Mouse (Mus musculus) large intestine, adult 2 months (tissue): ENCODE measurements around the gene Axin2. TPM values are rescaled to one million over a fixed set of nuclear protein-coding genes. Genes with fewer than 3 reads are reported as not detected.

Source experiments
- DNase-seq: peaks from one replicate; pipeline ENCODE4 v3.0.0-alpha.2; 2012; ENCODE audit warnings: low read depth, low spot score
- WGBS: fragments of 180-500 bp; shearing (Covaris S2); methylation state at CpG from one replicate; pipeline ENCODE4 v1.1.7; 2018; 5-methylcytosine and 5-hydroxymethylcytosine counted together
- polyA plus RNA-seq: library from polyadenylated mRNA; depleted of rRNA; stranded (reverse); fragments of >200 nt; gene quantifications from 2 replicates; pipeline ENCODE4 v1.2.3, GENCODE M21; 2012

Axin2 gene
- polyA plus RNA-seq, 1 experiment: 37.3 TPM

DNA sequence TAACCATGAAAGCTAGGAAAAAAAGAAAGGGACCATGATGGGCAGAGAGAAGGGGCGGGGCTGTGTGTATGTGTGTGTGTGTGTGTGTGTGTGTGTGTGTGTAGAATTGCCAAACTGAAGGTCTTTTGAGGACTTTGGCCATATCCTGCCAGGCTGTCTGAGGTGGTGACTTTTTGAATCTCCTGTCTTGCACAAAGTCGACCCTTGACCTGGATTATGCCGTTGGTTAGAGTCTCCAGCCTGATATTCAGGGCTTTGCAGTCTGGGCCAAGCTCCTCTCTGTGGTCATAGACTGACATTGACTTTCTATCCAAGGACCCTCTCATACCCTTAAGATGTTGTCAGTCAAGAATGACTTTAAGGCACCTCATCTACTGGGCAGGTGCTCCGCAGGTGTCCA, 35.8 kb downstream of the Axin2 start:
- DNase-seq: no peak
- 85% methylated on average over 4 of the region's 4 CpGs for WGBS

DNA sequence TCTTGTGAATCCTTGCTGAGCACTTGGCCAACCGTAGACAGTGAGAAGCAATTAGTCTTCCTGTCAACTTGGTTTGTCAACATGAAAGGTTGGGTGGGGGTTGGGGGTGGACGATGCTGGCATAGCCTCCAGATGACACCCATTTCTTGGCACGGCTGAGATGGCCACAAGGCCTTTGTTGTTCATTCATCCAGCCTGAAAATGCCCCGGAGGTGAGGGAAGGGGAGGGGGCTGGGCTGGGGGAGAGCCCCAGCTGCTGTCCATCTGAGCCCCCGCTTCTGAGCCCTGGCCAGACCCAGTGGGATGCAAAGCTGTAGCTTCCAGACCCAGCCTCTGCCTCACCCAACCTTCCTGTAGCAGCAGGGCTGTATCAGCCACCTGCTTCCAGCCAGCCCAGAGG, 38.2 kb downstream of the Axin2 start:
- no peak for DNase-seq
- WGBS: 71% methylated on average over 5 of the region's 5 CpGs

DNA sequence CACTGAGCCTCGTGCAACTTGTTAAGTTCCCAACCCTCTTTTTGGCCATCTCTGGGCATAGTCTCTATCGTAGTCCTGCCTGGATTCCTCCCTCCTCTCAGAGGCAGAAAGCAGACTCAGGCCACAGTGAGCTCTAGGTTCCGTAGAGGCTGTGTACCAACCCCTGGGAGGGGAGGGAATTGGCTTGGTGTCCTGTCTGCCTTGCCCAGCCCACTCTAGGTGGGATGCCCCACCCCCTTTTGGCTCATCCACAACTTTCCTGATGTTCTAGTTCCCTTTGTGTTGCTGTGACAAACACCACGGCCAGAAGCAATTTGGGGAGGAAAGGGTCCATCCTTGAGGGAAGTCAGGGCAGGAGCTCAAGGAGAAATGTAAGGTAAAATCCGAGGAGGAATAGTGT, 39.0 kb downstream of the Axin2 start:
- WGBS: 54% methylated on average over 5 of the region's 5 CpGs
- no peak for DNase-seq

DNA sequence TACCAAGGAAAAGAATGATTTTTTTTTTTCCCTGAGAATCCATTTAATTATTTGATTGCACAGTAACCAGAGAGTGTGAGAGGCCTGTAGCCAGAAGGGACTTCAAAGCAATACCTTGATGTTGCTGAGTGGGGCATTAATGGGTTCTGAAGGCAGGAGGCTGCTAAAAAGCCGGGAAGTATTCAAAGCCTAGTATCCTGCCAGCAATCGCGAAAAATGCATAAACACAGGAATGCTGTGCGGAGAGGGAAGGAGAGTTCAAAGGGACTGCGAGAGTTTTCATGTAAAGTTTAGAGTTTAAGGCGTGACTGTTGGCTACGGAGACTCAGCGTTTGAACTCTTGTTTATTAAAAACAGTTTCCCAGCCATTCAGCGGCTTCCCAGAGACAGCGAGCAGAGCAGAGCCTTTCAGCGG, 41.5 kb downstream of the Axin2 start:
- 28% methylated on average over 11 of the region's 11 CpGs for WGBS
- no peak for DNase-seq

DNA sequence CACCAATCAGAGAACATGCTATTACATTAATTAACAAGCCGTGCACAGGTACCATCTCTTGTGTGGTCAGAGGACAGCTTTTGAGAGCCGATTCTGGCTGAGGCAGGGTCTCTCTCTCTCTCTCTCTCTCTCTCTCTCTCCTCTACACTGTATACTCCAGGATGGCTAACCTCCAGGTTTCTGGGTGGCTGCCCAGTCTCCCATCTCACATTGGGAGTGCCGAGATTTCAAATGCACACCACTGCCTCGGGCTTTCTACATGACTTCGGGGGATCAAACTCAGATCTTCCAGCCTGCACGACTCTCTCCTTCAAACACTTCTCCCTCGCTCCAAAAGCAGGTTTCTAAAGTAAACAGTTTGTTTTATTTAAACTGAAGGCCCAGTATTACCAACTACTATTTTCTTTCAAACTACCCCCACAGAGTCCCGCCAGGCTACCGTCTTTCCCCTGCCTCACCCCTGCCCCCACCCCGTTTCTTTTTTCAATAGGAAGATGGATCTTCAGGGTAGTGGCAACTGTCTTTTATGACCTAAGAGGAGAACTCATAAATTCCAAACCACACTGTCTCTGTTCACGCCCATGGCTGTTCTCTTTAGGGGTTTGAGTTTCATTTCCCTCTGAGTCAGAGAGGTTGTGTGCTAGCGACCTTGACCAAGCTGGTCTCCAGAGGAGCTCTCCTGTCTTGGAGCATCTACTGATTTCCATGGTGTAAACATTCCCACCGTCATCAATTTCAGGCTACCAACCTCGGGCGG, 43.5 kb downstream of the Axin2 start:
- no peak for DNase-seq
- 31% methylated on average over 15 of the region's 15 CpGs for WGBS

DNA sequence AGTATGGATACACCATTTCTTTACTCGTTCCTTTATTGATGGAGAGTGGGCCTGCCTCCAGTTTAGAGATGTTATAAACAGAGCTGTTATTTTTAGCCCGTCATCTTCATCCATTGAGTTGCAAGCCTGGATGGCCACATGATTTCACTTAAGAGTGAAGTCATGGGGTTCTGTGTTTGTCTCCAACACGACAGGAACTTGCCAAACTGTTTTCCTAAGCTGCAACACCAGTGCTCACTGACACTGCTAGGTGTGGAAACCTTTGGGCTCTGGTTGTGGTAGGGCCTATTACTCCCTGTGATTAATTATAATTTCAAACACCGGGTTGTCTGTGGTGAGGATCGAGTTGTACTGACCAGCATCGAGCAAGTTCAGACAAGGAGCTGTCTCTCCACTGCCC, 45.6 kb downstream of the Axin2 start:
- DNase-seq: no peak
- WGBS: 71% methylated on average over 6 of the region's 6 CpGs

DNA sequence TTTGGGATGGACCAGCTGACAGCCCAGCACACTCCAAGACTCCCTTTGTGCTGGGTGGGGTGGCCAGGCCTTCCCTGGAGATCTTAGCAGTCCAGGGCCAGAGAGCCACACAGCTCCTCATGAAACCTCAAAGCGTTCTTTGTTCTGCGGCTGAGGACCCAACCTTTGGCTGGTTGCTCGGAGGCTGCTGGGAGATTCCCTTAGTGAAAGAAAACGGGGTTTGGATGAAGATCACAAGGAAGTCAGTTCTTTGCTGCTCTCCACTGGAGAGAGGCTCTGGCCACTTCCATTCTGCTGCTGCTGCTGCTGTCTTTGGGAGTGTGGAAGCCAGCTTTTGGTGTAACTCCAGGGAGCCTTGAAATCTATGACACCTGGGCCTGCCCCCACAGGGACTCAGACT, 53.3 kb downstream of the Axin2 start:
- WGBS: 74% methylated on average over 4 of the region's 4 CpGs
- no peak for DNase-seq

DNA sequence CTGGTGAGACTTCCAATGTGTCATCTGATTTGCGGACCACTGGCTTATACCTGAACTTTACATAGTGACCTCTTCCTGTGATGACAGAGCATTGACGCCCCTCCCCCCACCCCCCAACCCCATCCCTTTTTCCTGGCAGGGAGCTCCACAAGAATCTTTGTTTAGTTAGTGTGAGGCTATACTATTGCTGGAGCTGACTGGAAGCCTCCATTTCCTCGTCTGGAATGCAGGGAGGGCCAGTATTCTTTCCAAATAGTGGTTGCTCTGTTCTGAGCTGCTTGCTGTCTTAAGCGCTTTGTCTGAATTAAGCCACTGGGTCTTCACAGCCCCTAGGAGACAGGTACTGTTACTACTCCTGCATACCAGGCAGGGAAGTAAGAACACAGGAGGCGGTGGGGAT, 53.7 kb downstream of the Axin2 start:
- 73% methylated on average over 5 of the region's 5 CpGs for WGBS
- no peak for DNase-seq

DNA sequence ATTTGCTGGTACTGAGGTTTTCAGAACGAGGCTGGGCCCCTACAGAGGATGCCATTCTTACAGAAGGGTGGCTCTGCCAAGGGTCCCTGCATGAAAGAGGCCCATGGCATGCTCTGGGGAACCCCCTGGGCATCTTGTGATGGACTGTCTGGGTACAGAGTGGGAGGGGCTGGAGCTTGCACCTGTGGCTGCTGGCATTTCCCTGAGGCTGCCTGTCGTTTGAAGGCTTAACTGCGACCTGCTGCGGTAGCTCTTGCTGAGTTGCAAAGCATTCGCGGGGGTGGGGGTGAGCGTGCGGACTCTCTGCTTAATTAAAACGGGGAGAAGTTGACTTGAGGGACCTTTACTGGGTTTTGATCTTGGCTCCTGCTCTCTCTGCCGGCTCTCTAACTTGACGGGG, 55.4 kb downstream of the Axin2 start:
- 50% methylated on average over 11 of the region's 11 CpGs for WGBS

DNA sequence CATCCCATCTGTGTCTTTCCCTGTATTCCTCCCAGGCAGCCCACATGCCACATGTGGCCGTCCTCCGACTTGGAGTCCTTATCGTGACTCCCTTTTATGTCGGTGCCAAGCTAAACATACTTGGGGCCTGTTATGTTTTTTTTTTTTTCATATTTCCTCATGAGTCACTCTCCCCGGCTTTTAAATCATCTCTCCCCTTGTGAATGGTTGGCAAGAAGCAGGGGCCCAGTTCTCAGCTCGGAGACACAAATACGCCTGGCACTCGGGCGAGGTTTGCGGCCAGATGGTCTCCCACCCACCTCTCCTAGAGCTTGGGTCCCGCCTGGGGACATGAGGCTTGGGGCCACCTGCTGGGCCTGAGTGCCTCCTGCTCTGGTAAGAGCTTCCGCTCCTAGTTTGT, 60.4 kb downstream of the Axin2 start:
- WGBS: 13% methylated on average over 12 of the region's 12 CpGs
- DNase-seq: peak; percentile 73

More for the DNA sequence above, 55.4 kb downstream of the Axin2 start:
- DNase-seq: no peak

DNA sequence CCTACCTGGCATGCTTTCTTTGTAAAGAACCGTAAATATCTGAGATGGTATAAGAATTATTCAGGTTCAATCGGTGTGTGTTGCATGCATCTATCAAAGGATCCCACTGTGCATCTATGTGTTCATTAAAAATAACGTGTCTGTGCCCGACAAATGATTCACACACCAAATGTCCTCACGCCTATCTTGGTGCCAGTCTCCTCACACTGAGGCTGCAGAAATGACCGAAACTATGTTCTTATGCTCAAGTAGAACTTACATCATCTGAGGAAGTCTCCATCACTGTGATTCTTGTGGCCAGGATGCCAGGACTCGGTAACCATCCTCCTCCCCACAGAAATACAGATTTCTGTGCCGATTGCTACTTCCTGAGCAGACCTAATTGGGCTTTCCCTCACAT, 60.9 kb downstream of the Axin2 start:
- no peak for DNase-seq
- WGBS: 83% methylated on average over 8 of the region's 8 CpGs

DNA sequence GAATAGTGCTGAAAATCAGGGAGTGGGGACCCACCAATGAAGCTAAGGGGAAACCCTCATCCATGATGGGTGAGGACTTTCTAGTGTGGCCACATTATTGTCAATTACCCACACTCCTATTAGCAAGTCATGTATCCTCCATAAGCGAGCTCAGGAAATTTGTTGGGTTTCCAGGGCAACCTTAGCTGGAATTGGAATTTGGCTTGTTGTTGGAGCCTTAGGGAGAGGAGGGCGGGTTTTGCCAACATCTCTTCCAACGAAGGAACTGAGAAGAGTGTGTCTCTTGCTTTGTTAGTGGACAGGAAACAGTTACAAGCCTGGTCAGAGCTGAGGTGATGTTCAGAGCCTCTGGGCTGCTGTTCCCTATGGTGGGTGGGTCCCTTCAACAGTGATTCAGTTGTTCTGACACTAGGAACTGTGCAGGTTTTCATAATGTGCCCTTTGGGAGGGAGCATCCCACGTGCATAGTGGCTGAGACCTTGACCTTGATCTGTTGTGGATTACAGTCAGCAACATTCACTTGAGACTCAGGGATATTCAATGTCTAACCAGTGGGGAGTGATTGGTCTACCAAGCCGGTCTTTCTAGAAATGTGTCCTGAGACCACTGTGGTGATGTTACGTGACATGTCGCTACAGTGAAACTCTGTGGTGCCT, 63.4 kb downstream of the Axin2 start:
- 84% methylated on average over 7 of the region's 7 CpGs for WGBS
- DNase-seq: no peak

DNA sequence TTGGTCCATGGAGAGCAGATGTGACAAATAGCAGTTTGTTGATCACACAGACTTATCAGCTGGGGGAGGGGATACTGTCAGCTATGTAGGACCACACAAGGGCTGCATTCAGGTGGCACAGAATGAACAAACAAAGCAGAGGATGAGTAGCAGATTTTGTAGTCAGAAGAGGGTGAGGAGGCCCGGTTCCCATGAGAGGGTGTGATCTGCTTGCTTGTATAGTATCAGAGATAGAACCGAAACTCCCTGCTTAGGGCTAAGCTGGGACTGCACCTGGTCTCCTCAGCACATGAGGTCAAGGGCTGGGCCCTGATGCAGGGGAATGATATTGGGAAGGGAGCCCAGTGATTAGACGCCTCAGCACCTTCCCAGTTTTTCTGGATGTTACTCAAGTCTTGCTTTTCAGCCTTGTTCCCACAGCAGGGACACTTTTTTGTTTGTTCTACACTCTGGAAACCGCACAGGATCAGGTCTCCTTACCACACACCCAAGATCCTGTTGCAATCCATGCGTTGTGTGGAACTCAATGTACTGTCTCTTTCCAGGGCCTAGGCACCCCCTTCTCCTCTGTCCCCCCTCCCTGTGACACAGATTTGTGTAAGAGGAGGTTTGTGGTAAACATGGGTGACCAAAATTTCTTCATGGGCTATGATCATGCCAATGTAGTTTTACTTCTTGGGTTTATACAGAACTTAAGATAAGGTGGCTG, 64.7 kb downstream of the Axin2 start:
- DNase-seq: no peak
- 42% methylated on average over 5 of the region's 5 CpGs for WGBS

DNA sequence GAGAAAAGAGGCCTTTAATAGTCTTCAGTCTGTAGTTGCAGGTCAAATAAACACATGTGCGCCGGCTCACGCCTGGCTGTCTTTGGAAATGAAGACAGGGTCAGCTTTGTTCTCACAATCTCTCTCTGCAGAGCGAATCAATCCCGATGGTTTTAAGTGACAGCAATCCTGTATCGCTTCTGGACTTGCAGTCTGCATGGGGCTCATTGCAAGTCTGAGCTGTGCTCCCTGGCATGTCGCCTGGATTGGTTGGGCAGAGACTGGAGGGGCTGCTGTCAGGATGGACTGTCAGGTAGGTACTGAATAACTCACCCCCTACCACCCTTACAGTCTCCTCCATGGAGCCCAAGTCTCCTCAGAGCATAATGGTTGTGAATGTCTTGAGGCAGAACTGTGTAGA, 65.7 kb downstream of the Axin2 start:
- no peak for DNase-seq
- 77% methylated on average over 7 of the region's 7 CpGs for WGBS

DNA sequence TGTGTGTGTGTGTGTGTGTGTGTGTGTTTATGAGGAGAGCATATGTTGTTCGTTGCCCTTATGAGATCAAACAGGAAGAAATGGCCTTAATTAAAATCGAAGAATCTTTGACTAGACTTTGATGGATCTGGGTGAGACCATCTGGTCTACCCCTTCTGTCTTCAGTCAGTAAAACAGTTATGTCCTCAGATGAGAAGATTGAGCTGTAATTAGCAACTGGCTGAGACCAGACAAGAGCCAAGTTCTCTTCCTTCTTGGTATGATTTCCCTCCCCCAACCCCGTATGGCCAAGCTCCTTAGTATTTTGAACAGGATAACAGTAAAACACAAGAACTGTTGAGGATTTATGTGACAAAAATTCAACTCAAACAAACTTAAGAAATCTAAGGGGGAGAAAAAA, 67.1 kb downstream of the Axin2 start:
- 76% methylated on average over 3 of the region's 3 CpGs for WGBS

DNA sequence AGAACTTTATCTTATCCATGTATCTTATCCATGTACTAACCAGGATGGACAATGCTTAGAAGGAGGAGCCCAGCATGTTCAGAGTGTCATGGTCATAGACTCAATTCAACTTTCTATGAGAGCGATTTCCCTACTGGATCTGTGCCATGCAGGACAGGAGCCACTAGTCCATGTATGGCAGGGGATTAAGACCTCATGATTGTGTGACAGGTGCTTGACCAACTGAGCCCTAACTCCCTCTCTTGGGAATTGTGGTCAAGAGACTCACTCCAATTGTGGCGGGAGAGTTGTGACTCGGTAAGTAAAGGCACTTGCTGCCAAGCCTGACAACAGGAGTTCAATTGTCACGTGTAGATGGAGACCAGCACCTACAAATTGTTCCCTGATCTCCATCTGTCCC, 67.6 kb downstream of the Axin2 start:
- no peak for DNase-seq
- WGBS: 89% methylated on average over 4 of the region's 4 CpGs

More for the DNA sequence above, 67.1 kb downstream of the Axin2 start:
- no peak for DNase-seq

DNA sequence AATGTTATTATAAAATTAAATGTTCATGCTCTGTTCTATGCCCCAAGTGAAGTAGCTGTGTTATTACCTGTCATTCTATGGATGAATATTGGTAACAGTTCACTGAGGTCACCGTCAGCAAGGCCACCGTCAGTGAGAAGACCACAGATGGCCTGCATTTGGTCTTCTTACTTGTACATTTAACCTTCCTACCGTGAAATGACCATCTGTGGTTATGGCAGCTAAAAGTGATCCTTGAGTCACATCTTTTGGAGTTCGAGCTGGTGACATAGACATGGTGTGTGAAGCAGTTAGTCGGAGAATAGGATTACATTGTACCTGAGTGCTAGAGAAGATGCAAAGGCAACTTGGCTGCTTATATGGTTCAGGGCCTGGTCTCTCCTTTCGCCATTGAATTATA, 68.1 kb downstream of the Axin2 start:
- DNase-seq: no peak
- WGBS: 96% methylated on average over 6 of the region's 6 CpGs

DNA sequence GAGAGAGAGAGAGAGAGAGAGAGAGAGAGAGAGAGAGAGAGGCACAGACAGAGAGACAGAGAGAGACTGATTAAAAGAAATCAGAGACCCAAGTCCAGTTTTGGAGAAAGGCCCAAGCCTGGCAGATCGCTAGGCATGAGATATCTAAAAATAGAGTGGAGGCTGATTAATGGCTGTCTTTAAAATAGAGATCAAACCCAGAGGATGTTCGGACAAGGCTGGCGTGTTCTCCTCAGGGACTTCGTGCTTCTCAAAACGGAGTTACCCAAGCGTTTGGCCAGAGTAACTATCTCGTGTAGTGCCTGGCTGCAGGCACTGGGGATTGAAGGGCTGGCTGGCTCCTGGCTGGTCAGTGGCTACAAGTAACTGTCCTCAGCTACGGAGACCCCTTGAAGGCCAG, 69.8 kb downstream of the Axin2 start:
- 78% methylated on average over 8 of the region's 8 CpGs for WGBS
- DNase-seq: no peak

DNA sequence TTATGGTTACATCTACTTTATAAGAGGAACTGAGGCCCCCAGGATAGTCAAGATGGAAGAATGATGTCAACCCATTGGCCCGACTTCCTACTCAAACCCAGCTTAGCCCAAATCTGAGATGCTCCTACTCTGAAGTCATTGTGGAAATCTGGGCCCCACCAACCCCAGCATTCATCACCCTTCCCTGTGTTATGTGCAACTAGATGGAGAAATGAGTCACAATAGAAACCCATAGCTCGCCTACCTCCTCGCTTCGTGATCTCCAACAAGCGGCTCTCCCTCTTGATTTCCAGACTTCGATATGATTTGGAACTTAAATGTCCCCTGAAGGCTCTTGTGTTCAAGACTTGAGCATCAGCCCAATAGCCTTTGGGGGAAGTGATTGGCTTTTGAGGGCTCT, 73.3 kb downstream of the Axin2 start:
- 98% methylated on average over 6 of the region's 6 CpGs for WGBS
- no peak for DNase-seq

DNA sequence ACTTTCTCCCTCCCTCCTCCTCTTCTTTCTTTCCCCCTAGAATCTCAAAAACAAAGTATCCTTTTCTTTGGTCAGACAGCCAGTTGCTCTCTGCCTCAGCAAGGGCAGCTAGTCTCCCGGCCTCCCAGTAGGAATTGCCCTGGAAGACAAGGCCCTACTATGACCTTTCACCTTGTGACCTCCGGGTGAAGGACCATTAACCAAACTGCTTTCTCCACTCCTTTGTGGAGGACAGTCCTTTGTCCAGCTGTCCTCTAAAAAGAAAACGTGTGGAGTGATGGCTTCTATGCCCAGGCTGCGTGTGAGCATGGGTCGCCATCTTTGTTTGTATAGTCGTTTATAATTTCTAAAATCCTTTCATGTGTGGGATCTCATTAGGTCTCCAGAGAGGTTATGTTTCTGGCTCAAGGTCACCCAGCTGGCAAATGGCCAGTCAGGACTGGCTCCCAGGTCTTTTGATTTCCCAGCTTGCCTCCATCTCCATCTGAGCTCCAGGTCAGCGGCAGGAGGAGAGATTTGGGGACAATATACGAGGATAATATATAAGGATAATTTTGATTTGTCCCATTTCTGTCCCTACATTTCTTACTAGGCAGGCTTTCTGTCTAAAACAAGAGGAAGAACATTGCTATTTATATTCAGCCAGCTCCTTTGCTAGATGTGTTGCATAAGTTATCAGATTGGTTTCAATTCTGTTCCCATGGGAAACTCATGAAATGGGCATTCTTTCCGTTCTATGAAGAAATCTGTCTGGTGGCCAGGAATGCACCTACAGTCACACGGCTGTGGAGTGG, 75.2 kb downstream of the Axin2 start:
- no peak for DNase-seq
- WGBS: 81% methylated on average over 10 of the region's 10 CpGs
